Mouse (Mus musculus) midbrain, embryonic 14.5 days (tissue): Measurements from ENCODE around the gene Lrch4. TPM values are rescaled to one million over a fixed set of nuclear protein-coding genes. Genes with fewer than 3 reads are reported as not detected.

ENCODE experiments used
- ATAC-seq: fragments of 200-750 bp; cut with Nextera tagmentation; 2 replicates; pipeline ENCODE4 v1.8.0; 2017; ENCODE audit warnings: moderate number of reproducible peaks, moderate library complexity; ENCODE audit not compliant: low FRiP score, low TSS enrichment
- DNase-seq: peaks from one replicate; pipeline ENCODE4 v3.0.0-alpha.2; 2015
- H3K27ac ChIP-seq: fragments of 300-500 bp; sonication (generic); replicated peaks from 2 replicates; pipeline ENCODE4 v1.5.1; 2014; ENCODE audit warnings: mild to moderate bottlenecking, low read depth, low read length, moderate library complexity
- H3K27me3 ChIP-seq: fragments of 300-500 bp; sonication (generic); 2 replicates; pipeline ENCODE4 v1.6.1; 2014; ENCODE audit warnings: low read length, control low read depth, mixed read lengths; ENCODE audit not compliant: control insufficient read depth, insufficient read depth
- H3K36me3 ChIP-seq: fragments of 300-500 bp; sonication (generic); 2 replicates; pipeline ENCODE4 v1.6.1; 2014; ENCODE audit warnings: low read length, control low read depth; ENCODE audit not compliant: control insufficient read depth, insufficient read depth
- H3K4me1 ChIP-seq: fragments of 300-500 bp; sonication (generic); 2 replicates; pipeline ENCODE4 v1.6.1; 2014; ENCODE audit warnings: mild to moderate bottlenecking, antibody characterized with exemption, low read length, control low read depth; ENCODE audit not compliant: control insufficient read depth, insufficient read depth
- H3K4me2 ChIP-seq: fragments of 300-500 bp; sonication (generic); 2 replicates; pipeline ENCODE4 v1.6.1; 2014; ENCODE audit warnings: mild to moderate bottlenecking, low read length, moderate library complexity
- H3K4me3 ChIP-seq: fragments of 300-500 bp; sonication (generic); replicated peaks from 2 replicates; pipeline ENCODE4 v1.5.1; 2014; ENCODE audit warnings: low read depth, low read length
- H3K9ac ChIP-seq: fragments of 300-500 bp; sonication (generic); replicated peaks from 2 replicates; pipeline ENCODE4 v1.6.1; 2014; ENCODE audit warnings: mild to moderate bottlenecking, low read length, moderate library complexity
- H3K9me3 ChIP-seq: fragments of 300-500 bp; sonication (generic); 2 replicates; pipeline ENCODE4 v1.6.1; 2016; ENCODE audit warnings: low read length, control low read depth, mixed read lengths; ENCODE audit not compliant: control insufficient read depth
- WGBS: fragments of 180-500 bp; shearing (Covaris S2); extraction: QIAGEN DNeasy Blood & Tissue Kit; methylation state at CpG from one replicate; pipeline ENCODE4 v1.1.7; 2014; 5-methylcytosine and 5-hydroxymethylcytosine counted together
- polyA plus RNA-seq: library from polyadenylated mRNA; unstranded; fragments of >200 nt; fragmentation: Nextera tagmentation; extraction: Ambion mirVana; gene quantifications from 2 replicates; pipeline ENCODE4 v1.2.1, GENCODE M21; 2014

Lrch4 gene
- polyA plus RNA-seq, 1 experiment from 2014 or later = 21.9 TPM

DNA sequence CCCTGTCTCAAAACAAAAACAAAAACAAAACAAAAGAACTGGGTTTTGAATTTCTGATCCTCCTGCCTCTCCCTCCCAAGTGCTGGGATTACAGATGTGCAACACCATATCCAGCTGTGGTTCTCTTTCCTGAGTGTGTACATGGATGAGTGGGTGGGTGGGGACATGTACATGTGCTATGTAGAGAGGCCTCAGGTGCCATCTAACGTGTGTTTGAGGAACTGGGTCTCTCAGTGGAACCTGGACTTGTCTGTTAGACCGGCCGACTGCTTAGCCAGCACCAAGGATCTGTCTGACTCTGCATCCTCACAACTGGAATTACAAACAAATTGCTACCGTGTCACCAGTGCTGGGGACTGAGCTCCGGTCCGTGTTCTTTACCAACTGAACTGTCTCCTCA lies 31.3 kb upstream of the Lrch4 start:
- no peak overlapping the region for H3K9ac ChIP-seq
- 98% methylated on average over 6 of the region's 6 CpGs for WGBS
- H3K27me3 ChIP-seq = no peaks in the 10 kb centered on the region
- no peak for ATAC-seq
- DNase-seq = no peak
- peaks cover 11% of the 10 kb centered on the region for H3K4me1 ChIP-seq
- peaks cover 10% of the 10 kb centered on the region for H3K36me3 ChIP-seq
- H3K4me3 ChIP-seq = no peak overlapping the region
- H3K4me2 ChIP-seq = no peak overlapping the region
- H3K9me3 ChIP-seq = no peaks in the 10 kb centered on the region
- no peak overlapping the region for H3K27ac ChIP-seq

DNA sequence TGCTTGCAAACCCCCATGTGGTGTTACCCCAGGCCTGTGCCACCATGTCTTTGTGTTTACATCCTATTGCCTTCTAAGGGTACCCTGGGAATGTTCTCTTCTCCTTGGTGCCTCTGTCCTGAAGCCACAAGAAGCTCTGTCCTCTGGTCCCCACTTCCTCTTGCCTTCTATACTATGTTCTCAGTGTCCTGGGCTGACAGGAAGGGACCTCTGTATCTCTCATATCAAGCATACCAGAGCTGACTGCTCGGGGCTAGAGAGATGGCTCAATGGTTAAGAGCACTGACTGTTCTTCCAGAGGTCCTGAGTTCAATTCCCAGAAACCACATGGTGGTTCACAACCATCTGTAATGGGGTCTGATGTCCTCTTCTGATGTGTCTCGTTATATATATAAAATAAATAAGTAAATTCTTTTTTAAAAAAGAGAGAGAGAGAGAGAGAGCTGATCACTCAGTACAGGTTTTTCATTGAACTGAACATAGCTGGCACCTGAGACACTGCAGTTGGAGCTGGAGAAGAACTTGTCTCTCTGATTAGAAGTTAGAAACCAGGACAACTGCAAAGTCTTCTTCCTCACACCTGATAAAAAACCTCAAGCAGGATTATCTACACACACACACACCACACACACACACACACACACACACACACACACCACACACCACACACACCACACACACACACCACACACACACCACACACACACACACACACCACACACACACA lies 30.7 kb upstream of the Lrch4 start:
- H3K9me3 ChIP-seq = no peaks in the 10 kb centered on the region

DNA sequence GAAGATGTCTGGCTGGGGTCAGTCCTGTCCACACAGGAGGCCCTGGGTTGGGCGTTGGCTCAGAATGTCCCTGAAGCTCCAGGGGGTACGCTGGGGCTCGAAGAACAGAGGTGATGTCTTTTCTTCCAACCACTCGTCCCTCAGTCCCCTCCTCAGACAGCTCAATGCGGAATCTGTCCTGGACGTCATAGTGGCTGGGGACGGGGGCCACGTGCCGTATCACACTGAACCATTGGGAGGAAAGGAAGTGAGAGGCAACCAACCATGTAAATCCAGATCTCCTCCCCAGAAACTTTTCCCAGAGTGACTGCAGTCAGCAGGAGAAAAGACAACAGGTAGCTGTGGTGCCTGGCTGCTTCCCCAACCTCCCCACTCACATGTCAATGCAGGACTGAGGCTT lies 29.3 kb upstream of the Lrch4 start:
- Histone ChIP-seq H3K4me3 (peak overlapping the region; percentile 72), H3K27me3 (no peaks in the 10 kb centered on the region), H3K4me2 (peak overlapping the region; percentile 68), H3K9ac (peak overlapping the region; percentile 67), H3K36me3 (peaks cover 10% of the 10 kb centered on the region), H3K27ac (no peak overlapping the region), H3K4me1 (peaks cover 11% of the 10 kb centered on the region), H3K9me3 (no peaks in the 10 kb centered on the region)
- 50% methylated on average over 9 of the region's 9 CpGs for WGBS
- DNase-seq = no peak
- ATAC-seq = no peak

More for the DNA sequence above, 30.7 kb upstream of the Lrch4 start:
- Histone ChIP-seq H3K4me2 (no peak overlapping the region), H3K27ac (no peak overlapping the region), H3K36me3 (peaks cover 10% of the 10 kb centered on the region), H3K9ac (no peak overlapping the region), H3K4me1 (peaks cover 11% of the 10 kb centered on the region), H3K27me3 (no peaks in the 10 kb centered on the region), H3K4me3 (no peak overlapping the region)
- no peak for DNase-seq
- ATAC-seq = no peak
- 85% methylated on average over 2 of the region's 2 CpGs for WGBS

DNA sequence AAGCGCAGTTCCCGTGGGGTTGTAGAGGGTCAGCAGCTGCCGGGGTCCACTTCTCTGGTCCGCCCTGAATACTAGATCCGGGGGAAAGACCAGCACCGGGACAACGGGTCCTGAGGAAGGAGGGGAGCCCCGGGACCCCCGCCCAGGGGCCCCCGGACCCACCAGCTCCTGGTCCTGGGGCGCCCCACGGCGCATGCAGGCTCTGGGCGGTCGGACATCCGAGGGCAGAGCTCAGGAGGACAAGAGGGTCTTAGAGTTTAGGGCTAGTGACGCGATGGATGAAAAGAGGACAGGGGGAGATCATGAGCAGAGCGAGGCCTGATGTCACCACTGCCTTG lies 28.7 kb upstream of the Lrch4 start:
- Histone ChIP-seq H3K4me2 (peak overlapping the region; percentile 68), H3K4me3 (peak overlapping the region; percentile 72), H3K27ac (peak overlapping the region; percentile 63), H3K36me3 (peaks cover 10% of the 10 kb centered on the region), H3K27me3 (no peaks in the 10 kb centered on the region), H3K9me3 (no peaks in the 10 kb centered on the region), H3K9ac (peak overlapping the region; percentile 67), H3K4me1 (peaks cover 11% of the 10 kb centered on the region)
- ATAC-seq (peak; percentile 72; the same call in 1 of the 2 replicates), DNase-seq (no peak)
- WGBS = 2% methylated on average over 19 of the region's 19 CpGs

DNA sequence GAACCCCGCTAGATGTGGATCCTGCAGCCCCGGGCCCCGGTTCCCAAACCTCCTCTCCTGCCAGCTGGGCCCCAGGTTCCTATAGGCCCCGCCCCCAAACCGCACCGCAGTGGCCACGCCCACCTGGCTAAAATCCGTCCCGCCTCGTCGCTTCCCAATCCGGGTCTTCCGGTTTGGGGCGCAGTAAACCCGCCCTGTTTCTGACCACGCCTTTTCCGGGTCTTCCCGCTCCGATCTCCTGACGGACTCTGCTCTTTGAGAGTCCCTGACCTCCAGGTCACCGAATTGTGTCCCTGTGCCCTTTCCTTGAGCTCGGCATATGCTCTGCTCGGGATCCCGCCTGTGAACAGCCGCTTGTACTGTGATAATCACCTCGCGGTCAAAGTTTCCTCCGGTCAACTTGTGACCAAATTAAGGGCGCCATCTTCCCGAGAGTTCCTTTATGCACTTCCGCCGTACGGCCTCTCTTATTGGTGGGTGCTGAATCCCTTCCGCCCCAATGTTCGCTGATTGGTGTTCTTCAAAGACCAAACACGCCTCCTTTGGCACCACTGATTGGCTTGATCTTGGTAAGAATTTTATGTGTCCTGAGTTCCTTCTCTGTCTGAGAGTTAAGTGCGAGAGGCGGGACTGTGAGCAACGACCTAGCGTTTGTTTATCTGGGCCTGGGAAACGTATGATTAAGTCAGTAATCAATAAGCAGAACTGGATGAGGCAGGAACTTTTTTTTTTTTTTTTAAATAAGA lies 28.1 kb upstream of the Lrch4 start, which contains the start of gene Mospd3:
Gene Mospd3 (minus strand): TSS at position 440 of the 746 bp plus-strand sequence.
- Histone ChIP-seq H3K4me3 (peak within 1 kb of the TSS; percentile 72), H3K27ac (peak within 1 kb of the TSS; percentile 63), H3K36me3 (peaks cover 10% of the 10 kb centered on the region), H3K27me3 (no peaks in the 10 kb centered on the region), H3K4me1 (peaks cover 11% of the 10 kb centered on the region), H3K9ac (peak within 1 kb of the TSS; percentile 67), H3K4me2 (peak within 1 kb of the TSS; percentile 68), H3K9me3 (no peaks in the 10 kb centered on the region)
- WGBS = under 1% methylated on average over 41 of the region's 41 CpGs
- peak; percentile 93 for ATAC-seq
- peak; percentile 97 for DNase-seq

DNA sequence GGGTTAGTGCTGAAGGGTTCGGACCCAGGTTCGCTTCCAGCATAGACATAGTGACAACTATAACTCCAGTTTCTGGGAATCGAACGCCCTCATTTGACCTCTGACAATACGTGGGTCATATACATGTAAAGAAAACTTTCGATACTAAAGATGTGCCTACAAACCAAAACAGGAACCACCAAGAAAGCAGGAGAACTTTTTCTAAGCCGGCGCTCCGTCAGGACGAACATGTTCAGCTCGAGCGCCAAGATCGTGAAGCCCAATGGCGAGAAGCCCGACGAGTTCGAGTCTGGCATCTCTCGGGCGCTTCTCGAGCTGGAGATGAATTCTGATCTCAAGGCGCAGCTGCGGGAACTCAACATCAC lies 27.6 kb upstream of the Lrch4 start:
- Histone ChIP-seq H3K4me3 (peak overlapping the region; percentile 72), H3K4me1 (peaks cover 11% of the 10 kb centered on the region), H3K9me3 (no peaks in the 10 kb centered on the region), H3K36me3 (peaks cover 10% of the 10 kb centered on the region), H3K4me2 (peak overlapping the region; percentile 55), H3K27ac (no peak overlapping the region), H3K9ac (no peak overlapping the region; the same call in 1 of the 2 replicates), H3K27me3 (no peaks in the 10 kb centered on the region)
- no peak for ATAC-seq
- DNase-seq = no peak
- whole genome bisulfite sequencing = under 1% methylated on average over 22 of the region's 22 CpGs

DNA sequence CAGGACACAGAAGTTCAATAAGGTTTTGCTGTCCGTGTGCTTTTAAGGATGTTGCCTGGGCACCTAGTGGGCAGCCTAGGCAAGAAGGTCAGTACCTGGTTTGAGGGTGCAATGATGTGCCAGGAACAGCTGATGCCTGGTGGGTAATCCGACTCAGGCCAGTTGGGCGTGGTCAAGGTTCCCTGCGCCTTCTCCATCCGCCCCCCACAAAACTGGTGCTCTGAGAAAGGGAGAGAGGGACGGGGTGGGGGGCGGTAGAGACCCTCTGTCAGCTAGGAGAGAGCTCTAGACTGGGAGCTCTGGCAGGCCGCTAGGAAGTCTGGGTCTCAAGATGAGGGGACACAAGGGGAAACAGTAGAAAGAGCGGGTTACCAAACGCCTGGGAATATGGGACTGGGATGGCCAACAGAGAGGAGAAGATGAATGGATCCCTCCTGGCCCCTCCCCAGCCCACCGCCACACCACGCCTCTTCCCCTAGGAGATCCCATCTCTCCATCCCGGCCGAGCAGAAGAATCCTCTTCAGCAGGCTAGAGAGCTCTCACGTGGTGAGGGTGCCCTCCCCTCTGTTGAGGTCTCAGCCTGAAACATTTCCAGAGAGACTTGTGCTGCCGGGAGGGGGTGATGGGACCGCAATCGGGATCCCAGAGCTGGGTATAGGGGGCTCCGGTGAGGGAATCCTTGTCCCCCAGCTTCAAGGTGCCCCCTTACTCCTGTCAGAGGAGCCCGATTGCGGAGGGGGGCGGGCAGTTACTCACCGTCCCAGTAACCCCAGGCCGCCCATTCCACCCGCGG lies 20.9 kb upstream of the Lrch4 start:
- peak overlapping the region; percentile 27 for H3K4me2 ChIP-seq
- H3K4me3 ChIP-seq = no peak overlapping the region
- H3K36me3 ChIP-seq = no peaks in the 10 kb centered on the region
- H3K27ac ChIP-seq = no peak overlapping the region
- peaks cover 13% of the 10 kb centered on the region; the same call in 1 of the 2 replicates for H3K27me3 ChIP-seq
- ATAC-seq (no peak), DNase-seq (no peak)
- 11% methylated on average over 26 of the region's 26 CpGs for WGBS
- peaks cover 19% of the 10 kb centered on the region; the same call in 1 of the 2 replicates for H3K4me1 ChIP-seq
- no peak overlapping the region for H3K9ac ChIP-seq
- no peaks in the 10 kb centered on the region for H3K9me3 ChIP-seq

DNA sequence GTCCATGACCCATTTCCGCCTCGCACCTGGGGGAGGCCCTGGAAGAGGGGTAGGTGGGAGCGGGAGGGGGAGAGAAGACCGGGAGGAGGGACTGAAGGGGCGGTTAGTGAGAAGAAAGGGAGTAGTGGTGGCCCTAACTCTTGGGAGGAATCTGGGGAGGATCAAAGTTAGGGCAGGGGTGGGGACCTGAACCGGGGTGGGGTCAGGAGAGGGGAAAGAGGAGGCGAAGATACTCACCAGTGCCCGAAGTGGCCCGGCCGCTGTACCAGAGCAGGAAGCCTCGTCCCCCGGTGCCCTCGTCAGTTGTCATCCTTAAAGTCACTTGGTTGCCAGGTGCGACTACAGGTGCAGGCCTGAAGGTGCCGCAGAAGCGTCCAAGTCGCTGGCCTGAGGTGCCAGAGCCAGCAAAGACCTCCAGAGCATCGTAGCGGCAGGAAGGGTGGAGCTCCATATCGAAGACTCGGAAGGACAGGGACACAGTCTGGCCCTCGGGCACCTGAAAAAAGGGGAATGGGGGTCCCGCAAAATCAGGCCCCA lies 20.2 kb upstream of the Lrch4 start:
- peaks cover 19% of the 10 kb centered on the region; the same call in 1 of the 2 replicates for H3K4me1 ChIP-seq
- H3K27me3 ChIP-seq = peaks cover 13% of the 10 kb centered on the region; the same call in 1 of the 2 replicates
- H3K9me3 ChIP-seq = no peaks in the 10 kb centered on the region
- H3K4me2 ChIP-seq = peak overlapping the region; percentile 27
- H3K4me3 ChIP-seq = no peak overlapping the region
- no peaks in the 10 kb centered on the region for H3K36me3 ChIP-seq
- no peak overlapping the region for H3K27ac ChIP-seq
- no peak for ATAC-seq
- H3K9ac ChIP-seq = no peak overlapping the region
- DNase-seq = no peak
- 19% methylated on average over 23 of the region's 23 CpGs for WGBS
